Mouse (Mus musculus): ENCODE data around the gene Cdh18.
"Not testable (repeated sequence)": the region's sequence is repeated elsewhere in the genome, so short reads cannot be mapped to it uniquely, and the experiment has no call there.

Gene Cdh18

DNA sequence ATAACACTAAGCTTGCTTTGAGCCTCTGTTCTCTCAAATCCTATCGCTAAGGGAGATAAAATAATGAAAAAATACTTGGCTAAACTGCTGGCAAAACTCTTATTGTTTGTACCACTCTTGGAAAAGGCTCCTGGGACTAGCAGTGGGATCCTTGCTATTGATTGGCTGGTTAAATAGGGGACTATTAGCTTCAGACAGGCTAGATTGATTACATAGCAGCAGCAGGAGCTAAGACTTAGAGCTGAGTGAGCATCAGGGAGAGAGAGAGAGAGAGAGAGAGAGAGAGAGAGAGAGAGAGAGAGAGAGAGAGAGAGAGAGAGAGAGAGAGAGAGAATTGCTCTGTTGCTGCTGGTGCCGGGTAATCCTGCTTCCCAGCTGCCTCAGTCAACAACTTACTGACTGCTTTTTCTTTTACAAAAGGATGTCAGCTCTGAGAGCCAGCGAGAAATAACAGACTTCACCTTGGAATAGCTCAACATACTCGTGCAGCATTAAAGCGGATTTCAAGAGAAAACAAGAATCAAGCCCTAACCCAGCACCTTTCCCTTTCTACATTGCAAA, at the start of gene Cdh18:
Gene Cdh18, plus strand, starts transcription at position 312 of the 561 bp plus-strand sequence.
- no peak for DNase-seq

DNA sequence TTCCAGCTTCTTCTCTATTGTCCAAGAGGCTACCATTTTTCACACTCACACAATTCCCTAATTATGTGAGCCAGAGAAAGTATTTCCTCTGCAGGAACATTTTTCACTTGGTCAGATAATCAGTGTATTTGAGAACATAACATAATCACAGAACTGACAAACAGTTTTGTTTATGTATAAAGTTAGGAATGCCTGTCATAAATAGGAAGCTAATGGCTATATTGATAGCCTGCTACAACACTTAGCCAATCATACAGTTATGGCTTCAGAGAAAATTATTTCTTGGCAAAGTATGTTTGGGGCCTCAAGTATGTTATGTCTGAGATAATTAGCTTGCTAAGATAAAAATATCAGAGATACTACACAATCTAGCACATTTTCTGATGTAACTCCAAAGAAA, 37.6 kb upstream of the Cdh18 start:
- no peak for DNase-seq

DNA sequence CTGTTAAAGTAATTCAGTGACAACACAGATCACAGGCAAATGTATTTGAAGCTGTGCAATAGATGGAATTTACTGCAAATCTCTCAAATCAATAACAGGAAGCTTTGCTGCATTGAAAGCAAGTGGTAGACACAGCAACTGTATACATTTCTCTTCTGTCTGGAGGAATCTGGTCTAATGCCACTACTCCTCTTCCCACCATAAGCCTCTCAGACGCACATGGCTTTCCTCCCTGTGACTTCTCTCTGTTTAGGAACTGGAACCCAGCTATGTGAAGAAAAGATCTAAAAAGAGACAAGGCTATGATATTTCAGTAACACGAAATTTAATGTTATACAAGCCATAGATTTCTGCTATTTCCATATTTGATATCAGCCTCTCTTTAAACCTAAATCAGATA, 13.0 kb upstream of the Cdh18 start:
- DNase-seq, result no peak

DNA sequence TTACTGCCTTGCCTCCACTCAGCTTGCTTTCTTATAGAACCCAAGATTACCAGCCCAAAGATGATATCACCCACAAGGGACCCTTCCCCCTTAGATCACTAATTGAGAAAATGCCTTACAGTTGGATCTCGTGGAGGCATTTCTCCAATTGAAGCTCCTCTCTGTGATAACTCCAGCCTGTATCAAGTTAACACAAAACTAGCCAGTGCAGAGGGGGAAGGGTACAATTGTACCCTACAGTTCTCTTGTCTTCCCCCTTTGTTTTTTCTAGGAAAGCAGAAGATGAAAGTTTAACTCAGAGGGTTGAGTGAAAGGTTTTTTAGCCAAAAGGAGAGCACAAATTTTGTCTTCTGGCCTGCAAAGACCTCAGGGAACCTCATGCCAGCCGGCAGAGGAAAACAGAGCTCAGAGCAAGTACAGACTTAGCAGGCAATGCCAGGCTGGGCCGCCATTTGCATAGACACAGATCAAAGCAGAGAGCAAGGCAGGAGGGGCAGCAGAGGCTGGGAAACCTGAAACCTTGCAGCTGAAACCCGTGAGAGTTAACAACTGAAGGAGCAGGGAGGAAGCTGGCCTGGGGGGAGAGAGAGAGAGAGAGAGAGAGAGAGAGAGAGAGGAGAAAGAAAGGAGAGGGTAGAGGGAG, 29.3 kb downstream of the Cdh18 start:
- no peak for DNase-seq

DNA sequence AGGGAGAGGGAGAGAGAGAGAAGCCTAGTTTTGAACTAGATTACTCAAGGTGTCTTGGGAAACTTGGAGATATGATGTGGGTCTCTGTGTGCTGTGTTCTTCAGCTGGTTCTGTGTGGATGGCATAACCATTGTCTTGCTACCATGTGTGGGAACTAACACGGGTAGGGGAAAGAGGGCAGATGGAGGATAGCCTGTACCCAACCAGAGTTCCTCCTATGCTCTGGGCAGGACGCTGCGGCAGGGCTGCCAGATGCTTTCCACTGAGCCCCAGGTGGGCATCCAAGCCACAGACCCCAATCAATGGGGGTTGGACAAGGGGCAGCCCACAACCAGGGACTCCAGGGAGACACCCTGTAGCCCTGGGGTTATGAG, 29.8 kb downstream of the Cdh18 start:
- DNase-seq, result no peak

DNA sequence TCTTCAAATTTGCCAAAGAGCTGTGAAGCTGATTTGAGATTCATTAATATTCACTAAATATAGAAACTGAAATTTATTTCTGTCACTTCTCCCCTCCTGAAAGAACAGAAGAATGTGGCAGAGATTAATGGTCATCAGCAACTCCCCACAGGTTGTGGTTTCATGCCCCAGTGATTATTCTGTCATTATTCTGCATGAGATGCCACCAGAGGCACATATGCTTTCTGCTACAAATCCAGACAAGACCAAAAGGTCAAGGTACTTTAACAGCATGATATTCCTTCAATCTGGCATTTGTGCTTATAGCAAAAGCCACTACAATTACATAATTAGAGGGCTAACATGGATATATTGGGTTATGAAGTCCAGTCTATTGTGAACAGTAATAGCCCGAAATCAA, 35.8 kb downstream of the Cdh18 start:
- DNase-seq, result no peak

DNA sequence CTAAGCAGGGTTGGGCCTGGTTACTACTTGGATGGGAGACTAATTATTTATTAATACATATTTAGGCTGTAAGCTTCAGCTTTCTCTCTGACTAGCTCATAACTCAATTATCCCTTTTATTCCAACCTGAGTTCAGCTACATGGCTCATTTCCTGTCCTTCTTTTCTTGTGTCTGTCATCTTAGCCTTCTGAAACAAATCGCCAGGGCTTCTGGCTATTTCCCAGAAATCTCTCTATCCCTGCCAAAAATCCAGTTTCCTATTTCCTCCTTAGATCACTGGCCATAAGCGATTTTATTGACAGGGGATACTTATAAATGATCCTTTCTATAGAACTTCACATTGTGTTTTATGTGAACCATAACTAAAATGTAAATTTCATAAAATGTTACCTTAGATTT, 167.6 kb downstream of the Cdh18 start:
- no peak for DNase-seq

DNA sequence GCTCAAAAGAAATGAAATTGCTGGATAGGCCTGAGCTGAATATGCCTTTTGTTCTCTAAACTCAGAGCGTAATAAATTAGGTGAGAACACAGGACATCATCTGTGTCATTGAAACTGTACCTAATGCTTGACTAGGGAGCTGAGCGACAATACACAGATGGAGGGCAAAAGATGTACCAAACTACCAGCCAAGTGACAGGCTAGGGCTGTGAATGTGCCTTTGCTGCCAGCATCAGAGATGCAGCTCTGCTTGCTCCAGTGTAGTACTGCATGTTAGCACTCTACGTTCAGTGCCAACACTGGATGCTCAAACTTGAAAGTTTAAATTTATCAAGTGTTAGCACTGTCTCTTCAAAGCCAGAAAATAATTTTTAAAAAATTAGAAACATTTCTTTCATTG, 168.9 kb downstream of the Cdh18 start:
- no peak for DNase-seq

DNA sequence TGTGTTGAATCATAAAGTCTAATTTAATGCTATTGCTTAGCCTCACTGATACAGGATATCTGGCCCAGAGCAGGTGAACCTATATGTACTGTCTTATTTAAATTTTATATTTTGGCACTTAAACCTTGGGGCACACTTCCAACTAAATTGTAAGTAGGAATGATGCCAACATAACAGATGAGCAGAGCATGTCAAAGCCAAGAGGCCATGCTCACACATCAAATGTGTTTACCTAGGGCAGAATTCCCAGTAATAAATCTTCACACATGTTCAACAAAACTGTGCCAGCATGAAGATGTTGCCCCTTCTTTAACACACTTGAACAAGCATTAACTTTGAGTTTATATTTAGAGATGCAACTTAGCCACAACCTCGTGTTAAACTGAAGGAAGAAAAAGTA, 177.8 kb downstream of the Cdh18 start:
- no peak for DNase-seq

DNA sequence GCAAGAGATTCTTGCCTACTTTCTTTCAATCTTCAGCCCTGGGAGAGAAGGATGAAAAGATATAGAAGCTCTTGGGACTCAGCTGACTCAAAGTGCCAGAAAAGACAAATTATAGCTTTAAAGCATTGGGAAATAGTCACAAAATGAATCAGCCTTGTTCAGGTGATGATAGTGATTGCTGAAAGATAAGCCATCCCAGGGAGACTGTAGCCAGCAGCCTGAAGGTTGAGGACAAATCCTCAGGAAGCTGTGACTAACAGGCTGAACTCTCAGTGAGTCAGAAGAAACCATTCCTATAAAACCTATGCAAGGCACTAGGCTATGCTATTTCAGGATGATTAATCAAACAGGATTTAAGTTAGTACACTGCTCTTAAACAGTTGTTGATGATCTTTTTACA, 184.2 kb downstream of the Cdh18 start:
- DNase-seq, result no peak

DNA sequence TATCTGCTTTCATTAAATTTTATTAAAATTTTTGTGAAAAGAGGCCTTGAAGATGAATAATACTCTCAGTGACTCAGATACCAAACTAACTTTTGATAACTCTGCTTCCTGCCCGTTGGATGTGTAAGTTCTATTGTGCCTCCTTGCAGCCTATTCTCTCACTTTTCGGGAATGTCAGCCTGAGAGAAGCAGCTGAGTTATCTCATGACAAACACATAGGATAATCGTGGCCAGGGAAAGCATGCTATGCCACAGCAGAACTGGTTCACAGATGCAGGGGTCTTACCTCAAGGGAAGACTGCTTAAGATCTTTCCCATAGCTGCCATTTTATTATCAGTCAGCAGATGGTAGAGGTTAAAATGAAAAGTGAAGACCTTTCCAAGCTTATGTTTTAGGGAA, 187.3 kb downstream of the Cdh18 start:
- no peak for DNase-seq

DNA sequence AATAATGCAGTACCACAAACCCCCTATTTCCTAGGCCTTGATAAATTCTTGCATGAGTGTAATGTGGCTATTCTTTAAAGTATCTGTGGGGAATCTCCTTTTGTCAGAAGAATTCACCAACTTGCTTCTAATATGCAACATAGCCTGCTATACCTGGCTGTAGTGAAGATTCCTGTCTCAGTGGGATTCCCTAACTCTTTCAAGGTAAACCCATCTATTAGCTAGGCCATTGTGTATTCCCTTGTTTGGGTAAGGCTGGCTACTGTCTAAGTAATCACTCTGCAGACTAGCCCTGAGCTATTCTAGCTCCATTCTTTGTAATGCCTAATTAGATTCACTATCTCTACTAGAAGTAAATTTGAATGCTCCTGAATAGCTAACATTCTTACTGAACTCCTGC, 212.4 kb downstream of the Cdh18 start:
- not testable (repeated sequence) for DNase-seq

DNA sequence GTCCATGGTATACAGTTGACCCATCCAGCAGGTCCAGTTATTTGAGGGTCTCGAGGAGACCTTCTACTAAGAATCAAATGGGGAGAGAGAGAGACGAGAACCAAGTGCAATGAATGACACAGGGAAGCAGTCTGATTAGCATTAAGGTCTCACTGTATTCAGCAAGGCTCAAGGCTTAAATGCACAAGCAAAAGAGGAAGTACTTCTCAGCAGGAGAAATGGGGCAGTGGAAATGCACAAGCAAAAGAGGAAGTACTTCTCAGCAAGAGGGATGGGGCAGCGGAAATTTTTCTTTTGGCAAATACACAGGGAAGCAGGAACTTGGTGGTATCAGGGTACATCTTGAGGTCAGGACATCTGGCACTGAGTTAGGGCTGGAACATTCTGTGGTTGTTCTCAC, 217.8 kb downstream of the Cdh18 start:
- DNase-seq, result not testable (repeated sequence)

DNA sequence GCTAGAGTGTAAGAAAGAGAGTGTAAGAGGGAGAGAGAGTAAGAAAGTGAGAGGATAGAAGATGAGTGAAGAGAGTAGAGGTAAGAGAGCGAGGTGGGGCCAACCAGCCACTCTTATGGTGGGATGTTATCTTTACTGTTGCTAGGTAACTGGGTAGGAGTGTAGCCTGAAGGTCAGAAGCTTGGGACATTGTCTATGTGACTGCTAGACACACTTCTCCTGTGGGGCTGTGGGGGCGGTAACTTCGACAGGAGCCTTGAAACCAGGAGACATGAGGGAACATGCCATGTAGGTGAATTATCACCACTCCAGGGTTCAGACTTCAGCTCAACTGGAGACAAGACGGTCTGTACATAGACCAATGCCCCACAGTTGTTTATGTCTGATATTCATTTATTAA, 227.5 kb downstream of the Cdh18 start:
- DNase-seq, result no peak

DNA sequence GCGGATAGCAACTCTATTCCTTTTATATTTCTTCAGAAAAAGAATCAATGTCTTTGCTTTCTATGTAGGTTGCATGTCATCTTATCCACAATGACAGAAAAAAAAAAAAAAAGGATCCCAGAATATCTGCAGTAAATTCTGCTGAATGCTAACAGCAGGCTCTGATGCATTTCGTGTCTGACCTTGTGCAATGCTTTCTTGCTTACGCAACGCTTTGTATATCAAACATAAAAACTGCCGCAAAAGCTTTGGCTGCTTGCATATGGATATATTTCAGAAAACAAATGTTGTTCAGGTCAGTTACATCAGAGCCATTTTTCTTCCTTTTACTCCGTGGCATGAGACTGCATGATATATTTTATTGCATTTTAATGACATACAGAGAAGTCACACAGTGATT, 240.9 kb downstream of the Cdh18 start:
- no peak for DNase-seq

DNA sequence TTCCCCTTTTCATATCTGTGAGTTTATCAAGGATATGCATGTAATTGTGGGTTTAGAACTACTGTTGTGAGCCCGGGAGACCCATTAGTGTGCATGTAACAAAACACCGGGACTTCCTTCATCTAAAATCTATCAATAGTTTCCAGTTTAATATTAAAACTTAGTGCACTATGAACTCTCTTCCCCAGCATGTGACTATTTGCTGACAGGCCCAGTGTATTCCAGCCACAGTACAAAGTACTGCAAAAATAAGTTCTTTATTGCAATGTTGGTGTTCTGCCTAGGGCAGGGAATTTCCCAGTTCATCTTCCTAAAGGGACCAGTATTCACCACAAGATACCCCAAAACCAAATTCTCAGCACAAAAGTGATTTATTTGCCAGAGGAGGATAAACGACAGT, 243.0 kb downstream of the Cdh18 start:
- DNase-seq, result no peak

DNA sequence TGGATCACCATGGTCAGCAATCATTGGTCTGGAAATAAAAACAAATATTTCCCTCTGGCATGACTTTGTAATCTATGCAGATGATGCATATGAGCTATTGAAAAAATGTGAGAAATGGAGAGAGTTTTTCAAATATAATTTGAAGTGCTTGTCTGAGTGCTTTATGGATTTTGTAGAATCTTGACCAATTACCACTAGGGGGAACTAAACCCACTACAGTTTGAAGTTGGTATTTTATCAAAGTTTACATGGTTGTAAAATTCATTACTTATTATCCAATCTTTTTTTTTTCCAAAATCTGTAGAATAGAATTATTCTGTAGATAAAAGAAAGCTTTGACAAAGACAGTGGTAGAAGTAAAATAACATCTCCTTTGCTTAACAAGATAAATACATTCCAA, 284.3 kb downstream of the Cdh18 start:
- no peak for DNase-seq

DNA sequence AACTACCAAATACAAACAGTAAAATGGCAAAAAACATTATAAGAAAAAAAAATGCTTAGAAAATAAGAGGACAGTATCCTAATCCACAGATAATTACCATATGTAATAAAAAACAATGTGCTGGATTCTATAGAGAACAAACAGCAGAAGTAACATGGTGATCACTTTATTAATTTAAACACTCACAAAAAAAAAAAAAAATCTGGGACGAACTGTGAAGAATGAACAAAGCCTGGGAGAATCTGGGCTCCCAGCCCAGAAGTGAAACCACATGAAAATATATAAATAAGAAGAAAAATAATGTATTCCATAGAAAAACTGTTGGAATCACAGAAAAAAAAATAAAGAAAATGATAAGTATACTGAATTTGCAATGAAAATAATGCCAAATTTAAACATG, 288.4 kb downstream of the Cdh18 start:
- no peak for DNase-seq

DNA sequence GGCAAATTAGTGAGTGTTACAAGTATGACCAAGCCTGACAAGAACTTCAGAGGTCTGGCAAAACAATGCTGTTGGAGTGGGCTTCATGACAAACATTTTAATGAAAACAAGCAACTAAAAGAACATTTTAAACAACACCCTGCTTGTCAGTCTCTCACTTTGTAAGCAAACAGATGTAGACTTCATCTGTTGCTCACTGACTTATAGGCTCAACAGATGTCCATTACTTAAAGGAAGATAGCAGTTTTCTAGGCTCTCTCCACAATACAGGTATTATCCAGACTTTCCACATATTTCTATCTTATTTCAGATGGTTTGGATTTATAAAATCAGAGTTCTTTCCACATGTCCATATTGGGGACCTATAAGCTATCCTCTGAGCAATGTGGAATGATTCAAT, 308.9 kb downstream of the Cdh18 start:
- no peak for DNase-seq

DNA sequence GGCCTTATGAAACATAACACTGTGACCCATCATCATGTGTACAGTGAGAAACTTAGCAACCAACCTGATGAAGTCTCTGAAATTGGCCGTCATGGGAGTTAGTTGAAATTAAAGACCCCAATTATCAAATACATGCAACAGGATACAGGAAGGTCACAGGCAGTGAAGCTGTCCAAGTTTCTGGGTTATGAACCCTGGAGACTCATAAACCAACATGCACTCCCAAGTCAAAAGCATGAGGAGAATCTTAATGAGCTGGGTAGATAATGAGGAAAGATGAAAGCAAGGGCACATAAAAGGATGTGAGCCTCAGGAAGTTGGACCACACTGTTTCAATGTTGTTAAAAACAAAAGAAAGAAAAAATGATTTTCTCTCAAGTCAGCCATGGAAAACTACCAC, 321.9 kb downstream of the Cdh18 start:
- DNase-seq, result no peak

DNA sequence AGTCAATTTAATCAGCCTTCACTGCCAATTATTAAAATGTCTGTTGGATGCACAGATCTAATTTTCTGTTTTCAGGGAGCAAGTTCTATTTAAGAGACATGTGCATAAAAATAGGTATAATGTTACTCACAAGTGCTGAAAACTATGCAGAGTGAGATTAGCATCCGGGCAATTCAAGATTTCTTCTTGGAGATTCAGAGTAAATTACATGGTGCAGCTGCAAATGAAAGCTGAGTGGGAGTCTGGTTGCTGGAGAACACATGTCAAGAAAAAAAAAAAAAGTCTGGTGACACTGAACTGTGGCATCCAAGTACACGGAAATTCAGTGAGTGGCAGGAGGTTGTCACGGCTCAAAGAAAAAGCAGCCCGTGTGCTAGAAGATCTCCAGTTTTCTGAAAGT, 348.9 kb downstream of the Cdh18 start:
- DNase-seq, result no peak

DNA sequence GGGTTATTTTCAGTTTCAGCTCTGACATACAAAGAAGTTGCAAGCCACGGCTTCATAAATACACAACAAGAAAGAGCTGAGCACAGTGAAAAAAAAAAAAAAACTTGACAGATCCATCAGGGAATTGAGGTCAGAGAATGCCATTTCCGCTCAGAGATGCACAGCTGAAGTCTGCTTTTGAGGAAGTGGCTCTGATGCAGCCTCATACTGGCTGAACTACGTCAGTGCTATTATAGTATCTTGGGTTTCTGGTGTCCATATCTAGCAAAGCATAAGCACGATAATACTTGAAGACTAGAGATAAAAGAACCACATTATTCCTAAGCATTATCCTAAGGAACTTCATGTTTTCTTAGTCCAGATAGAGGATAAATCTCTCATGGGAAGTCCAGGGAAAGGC, 349.4 kb downstream of the Cdh18 start:
- no peak for DNase-seq

DNA sequence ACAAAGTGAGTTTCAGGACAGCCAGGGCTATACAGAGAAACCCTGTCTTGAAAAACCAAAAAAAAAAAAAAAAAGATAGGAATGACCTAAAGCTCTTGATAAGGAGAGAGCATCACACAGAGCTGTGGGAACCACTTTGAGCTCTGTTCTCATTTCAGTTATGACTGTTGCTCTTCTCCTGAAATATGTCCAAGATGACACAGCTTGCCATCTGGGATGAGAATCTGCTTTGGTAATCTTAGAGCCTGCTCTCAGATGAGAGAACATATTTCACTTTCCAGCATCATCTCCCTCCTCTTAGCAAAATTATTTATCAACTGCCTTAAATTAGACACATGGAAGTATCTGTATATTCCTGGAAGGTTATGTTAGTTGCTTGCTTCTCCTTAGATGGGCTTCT, 365.6 kb downstream of the Cdh18 start:
- DNase-seq, result no peak

DNA sequence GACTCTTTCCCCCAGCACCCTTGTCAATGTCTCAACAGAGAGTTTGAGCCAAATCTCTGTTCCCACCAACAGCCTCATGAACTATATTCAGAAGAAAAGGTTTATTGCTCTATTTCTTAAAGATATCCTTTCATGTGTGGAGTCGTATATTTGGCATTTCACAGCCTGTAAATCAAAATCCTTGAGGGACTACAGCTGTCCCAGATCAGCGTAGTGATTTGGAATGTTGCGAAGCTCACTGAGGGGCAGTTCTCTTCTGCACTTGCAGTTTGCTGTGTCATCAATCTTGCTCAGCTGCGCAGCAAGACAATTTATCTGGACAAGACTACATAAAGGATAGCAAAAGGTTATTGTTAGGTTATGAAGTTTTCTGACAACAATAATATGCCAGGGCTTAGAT, 385.5 kb downstream of the Cdh18 start:
- no peak for DNase-seq

DNA sequence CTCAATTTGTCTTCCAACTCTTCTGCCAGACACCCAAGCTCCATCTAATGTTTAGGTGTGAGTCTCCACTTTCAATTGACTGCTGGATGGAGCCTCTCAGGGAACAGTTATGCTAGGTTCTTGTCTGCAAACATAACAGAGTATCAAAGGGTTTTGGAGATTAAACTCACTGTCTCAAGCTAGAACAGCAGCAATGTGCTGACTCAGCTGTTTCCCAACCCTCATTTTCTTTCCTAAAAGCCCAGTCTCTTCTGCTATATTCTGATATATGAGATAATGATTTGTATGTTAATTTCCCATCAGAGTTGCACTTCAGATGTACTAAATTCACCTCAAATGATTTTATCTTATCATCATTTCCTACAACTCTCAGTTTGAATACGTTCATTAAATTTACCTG, 398.4 kb downstream of the Cdh18 start:
- no peak for DNase-seq

DNA sequence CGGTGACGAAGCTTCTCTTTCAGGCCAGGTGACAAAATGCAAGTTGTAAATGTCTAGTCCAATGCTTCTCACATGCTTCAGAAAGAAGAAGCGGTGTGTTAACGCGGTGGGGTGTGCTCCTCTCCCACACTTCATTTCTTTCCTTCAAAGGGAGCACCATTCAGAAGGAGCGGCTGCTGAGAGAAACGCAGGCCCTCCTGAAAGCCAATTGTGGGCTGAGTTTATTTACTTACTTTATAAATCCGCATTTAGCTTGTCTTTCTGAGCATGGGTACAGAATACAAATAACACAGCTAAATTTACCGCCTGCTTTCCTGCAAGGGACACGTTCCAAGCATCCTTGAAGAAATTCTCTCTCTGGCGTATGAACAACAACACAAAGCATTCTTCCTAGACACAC, 420.6 kb downstream of the Cdh18 start:
- no peak for DNase-seq

Data from lung, adult 18-20 months (tissue).